Mouse (Mus musculus) hindbrain, embryonic 12.5 days (tissue): ENCODE data around the gene Fam206a. TPM values are rescaled to one million over a fixed set of nuclear protein-coding genes. Genes with fewer than 3 reads are reported as not detected.

Experiments
- ATAC-seq: fragments of 200-750 bp; cut with Nextera tagmentation; 2 replicates; pipeline ENCODE4 v1.8.0; 2017; ENCODE audit warnings: moderate TSS enrichment; ENCODE audit not compliant: low FRiP score
- H3K27ac ChIP-seq: fragments of 300-500 bp; sonication (generic); 2 replicates; pipeline ENCODE4 v1.5.1; 2016; ENCODE audit warnings: mild to moderate bottlenecking
- H3K27me3 ChIP-seq: fragments of 300-500 bp; sonication (generic); 2 replicates; pipeline ENCODE4 v1.6.1; 2016; ENCODE audit warnings: mild to moderate bottlenecking
- H3K36me3 ChIP-seq: fragments of 300-500 bp; sonication (generic); 2 replicates; pipeline ENCODE4 v1.6.1; 2016; ENCODE audit warnings: mild to moderate bottlenecking
- H3K4me1 ChIP-seq: fragments of 300-500 bp; sonication (generic); 2 replicates; pipeline ENCODE4 v1.6.1; 2016
- H3K4me2 ChIP-seq: fragments of 300-500 bp; sonication (generic); replicated peaks from 2 replicates; pipeline ENCODE4 v1.6.1; 2016; ENCODE audit warnings: mild to moderate bottlenecking
- H3K4me3 ChIP-seq: fragments of 300-500 bp; sonication (generic); 2 replicates; pipeline ENCODE4 v1.5.1; 2016; ENCODE audit warnings: mild to moderate bottlenecking
- H3K9ac ChIP-seq: fragments of 300-500 bp; sonication (generic); 2 replicates; pipeline ENCODE4 v1.6.1; 2016; ENCODE audit warnings: mild to moderate bottlenecking, moderate library complexity
- H3K9me3 ChIP-seq: fragments of 300-500 bp; sonication (generic); replicated peaks from 2 replicates; pipeline ENCODE4 v1.6.1; 2016; ENCODE audit warnings: mild to moderate bottlenecking
- WGBS: fragments of 180-500 bp; shearing (Covaris S2); methylation state at CpG from one replicate; pipeline ENCODE4 v1.1.7; 2016; 5-methylcytosine and 5-hydroxymethylcytosine counted together
- polyA plus RNA-seq: library from polyadenylated mRNA; unstranded; fragments of >200 nt; fragmentation: Nextera tagmentation; extraction: Ambion mirVana; gene quantifications from 2 replicates; pipeline ENCODE4 v1.2.1, GENCODE M21; 2016

Fam206a gene
- 22.2 and 24.1 TPM in 2 replicates for polyA plus RNA-seq

DNA sequence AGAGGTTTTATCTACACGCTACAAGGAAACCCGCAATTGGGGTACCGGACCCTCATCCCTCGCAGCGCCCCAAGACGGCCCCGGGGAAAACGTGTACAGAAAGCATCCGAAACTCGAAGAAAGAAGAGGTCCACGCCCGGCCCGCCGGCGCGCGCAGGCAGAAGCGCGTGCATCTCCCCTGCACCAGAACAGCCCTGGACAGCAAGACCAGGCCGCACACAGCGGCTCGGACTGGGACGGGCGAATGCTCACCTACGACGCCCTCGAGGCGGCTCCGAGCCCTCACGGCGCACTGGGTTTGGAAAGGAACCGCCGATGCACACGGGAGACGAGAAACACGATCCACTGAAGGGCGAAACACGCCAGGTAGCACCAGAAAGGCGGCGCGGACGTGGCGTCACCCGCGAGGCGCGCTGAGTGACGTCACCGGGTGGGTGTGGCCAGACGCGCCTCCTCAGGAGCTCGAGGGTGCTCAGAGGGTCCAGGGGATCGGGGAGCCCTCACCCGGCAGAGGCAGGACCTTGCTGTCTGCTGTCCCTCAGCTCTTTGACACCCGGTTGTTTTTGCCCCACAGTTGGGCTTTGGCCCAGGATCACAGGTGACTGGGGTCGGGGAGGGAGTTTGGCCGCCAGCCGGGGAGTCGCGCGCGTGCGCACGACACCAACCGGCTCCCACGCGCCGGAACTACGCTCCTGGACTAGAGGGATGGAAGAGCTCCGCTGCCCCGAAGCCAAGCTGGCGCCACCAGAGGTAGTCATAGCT lies at the start of gene Fam206a, which contains the start of gene Elp1:
Gene Fam206a, plus strand, starts transcription at position 439 of the 762 bp plus-strand sequence.
Gene Elp1, minus strand, starts transcription at position 425 of the 762 bp plus-strand sequence.
- Histone ChIP-seq H3K27me3 (no peaks in the 10 kb centered on the region), H3K4me3 (peak within 1 kb of the TSS; percentile 92), H3K36me3 (peaks cover 43% of the 10 kb centered on the region), H3K9ac (peak within 1 kb of the TSS; percentile 87), H3K27ac (peak within 1 kb of the TSS; percentile 82), H3K4me2 (peak within 1 kb of the TSS; percentile 67), H3K9me3 (no peaks in the 10 kb centered on the region), H3K4me1 (peaks cover 25% of the 10 kb centered on the region)
- under 1% methylated on average over 72 of the region's 72 CpGs for WGBS
- ATAC-seq, result peak; percentile 97

DNA sequence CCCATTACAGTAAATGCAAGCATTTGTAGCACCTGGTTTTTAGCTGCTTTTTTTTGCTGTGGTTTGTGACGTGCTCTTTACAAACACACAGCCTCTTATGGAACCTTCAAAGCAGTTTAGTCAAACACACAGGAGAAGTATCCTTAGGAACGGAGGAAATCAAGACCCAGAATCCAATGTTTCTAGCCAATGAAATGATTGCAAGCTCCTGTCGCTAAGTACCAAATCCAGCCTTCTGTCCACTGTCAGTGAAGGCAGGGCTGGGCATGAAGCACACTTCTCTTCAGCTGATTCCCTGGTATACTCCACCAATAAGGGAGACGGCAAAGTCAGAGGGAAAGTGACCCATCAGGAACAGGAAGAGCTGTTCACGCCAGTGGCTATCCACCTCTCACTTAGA lies 46.1 kb upstream of the Fam206a start:
- 95% methylated on average over 5 of the region's 5 CpGs for WGBS
- Histone ChIP-seq H3K4me3 (no peak overlapping the region), H3K9me3 (no peaks in the 10 kb centered on the region), H3K9ac (no peak overlapping the region), H3K27me3 (no peaks in the 10 kb centered on the region), H3K4me2 (no peak overlapping the region), H3K27ac (no peak overlapping the region), H3K36me3 (peaks cover 91% of the 10 kb centered on the region), H3K4me1 (no peaks in the 10 kb centered on the region)
- no peak for ATAC-seq

DNA sequence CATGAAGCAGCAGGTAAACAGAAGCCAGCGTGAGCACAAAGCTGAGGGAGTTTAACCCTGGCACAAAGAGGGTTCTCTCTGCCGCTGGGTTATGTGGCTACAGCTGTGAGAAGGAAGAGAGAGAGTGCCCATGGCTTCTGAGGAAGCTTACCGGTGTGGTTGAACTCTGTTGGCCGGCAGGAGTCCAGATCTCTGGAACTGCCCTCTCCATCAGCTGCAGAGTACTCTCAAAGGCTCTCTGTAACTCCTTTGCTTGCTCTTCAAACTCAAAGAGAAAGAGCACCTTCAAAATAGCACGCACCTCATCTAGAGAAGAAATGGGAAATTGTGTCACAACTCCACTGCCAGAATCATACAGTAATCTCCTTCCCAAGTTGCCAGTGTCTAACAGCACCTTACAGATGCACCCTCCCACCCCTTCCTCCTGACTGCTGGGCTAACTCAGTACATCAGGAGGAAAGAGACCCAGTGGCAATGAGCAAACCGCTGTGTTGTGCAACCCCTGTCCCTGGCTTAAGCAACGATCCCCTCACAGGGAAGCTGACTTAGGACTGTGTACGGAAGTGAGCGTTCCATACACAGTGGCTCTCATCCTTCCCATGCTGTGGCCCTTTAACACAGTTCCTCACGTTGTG lies 45.1 kb upstream of the Fam206a start:
- Histone ChIP-seq H3K4me2 (no peak overlapping the region), H3K27me3 (no peaks in the 10 kb centered on the region), H3K4me1 (no peaks in the 10 kb centered on the region), H3K9me3 (no peaks in the 10 kb centered on the region), H3K36me3 (peaks cover 90% of the 10 kb centered on the region), H3K4me3 (no peak overlapping the region), H3K27ac (no peak overlapping the region), H3K9ac (no peak overlapping the region)
- ATAC-seq, result no peak
- WGBS, result 95% methylated on average over 10 of the region's 10 CpGs

DNA sequence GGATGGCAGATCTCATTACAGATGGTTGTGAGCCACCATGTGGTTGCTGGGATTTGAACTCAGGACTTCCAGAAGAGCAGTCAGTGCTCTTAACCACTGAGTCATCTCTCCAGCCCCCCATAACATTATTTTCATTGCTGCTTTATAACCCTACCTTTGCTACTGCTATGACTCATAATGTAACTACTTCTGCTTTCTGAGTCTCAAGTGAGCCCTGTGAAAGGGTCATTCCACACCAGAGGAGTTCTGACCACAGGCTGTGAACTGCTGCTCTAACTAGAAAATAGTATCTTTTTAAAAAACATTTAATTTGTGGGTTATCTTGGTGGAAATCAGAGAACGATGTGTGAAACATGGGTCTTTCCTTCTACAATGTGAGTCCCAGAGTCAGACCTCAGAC lies 44.5 kb upstream of the Fam206a start:
- H3K4me3 ChIP-seq, result no peak overlapping the region
- H3K27me3 ChIP-seq, result no peaks in the 10 kb centered on the region
- ATAC-seq, result no peak
- H3K4me2 ChIP-seq, result no peak overlapping the region
- no peaks in the 10 kb centered on the region for H3K4me1 ChIP-seq
- H3K9ac ChIP-seq, result no peak overlapping the region
- WGBS, result 100% methylated on average over 1 of the region's 1 CpGs
- H3K36me3 ChIP-seq, result peaks cover 94% of the 10 kb centered on the region
- no peaks in the 10 kb centered on the region for H3K9me3 ChIP-seq
- H3K27ac ChIP-seq, result no peak overlapping the region

DNA sequence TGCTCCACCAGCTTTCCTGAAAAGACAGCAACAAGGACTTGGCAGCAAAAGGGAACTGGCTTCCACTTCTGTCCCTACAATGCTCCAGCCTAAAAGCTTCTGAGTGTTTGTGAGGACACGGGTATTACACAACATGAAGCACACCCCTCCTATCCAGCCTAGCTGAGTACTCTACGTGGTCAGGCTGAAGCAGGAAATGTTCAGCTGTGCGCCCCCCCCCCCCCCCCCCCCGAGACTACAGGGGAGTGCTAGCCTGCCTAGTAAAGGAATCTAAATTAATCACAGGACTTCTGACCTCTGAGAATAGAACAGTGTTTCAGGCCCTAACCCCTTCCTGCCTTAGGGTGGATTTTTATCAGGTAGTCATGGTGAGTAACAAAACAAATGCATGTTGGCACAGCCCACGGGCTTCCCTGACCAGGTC lies 34.3 kb upstream of the Fam206a start:
- Histone ChIP-seq H3K36me3 (peaks cover 91% of the 10 kb centered on the region), H3K4me1 (no peaks in the 10 kb centered on the region), H3K4me2 (no peak overlapping the region), H3K4me3 (no peak overlapping the region), H3K27me3 (no peaks in the 10 kb centered on the region), H3K9me3 (no peaks in the 10 kb centered on the region), H3K9ac (no peak overlapping the region), H3K27ac (no peak overlapping the region)
- WGBS, result 74% methylated on average over 5 of the region's 5 CpGs
- ATAC-seq, result no peak

DNA sequence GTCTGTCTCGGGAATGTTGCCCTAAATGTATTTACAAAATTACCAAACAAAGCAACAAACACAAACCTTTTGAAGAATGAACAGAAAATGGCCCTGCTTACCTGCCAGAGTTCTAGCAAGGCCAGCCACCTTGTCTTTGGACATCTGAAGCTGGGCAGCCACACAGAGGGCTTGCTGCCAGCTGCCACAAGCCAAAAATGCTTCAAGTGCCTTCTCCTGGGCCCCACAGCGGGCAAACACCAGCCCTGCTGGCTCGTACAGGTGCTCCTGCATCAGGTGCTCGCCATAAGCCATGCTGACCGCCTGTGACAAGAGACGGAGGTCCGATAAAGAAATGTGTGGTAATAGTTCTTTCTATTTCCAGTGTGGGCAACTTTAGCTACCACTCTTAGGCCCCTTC lies 33.2 kb upstream of the Fam206a start:
- ATAC-seq, result no peak
- H3K27me3 ChIP-seq, result no peaks in the 10 kb centered on the region
- no peak overlapping the region for H3K9ac ChIP-seq
- H3K4me3 ChIP-seq, result no peak overlapping the region
- H3K27ac ChIP-seq, result no peak overlapping the region
- 96% methylated on average over 7 of the region's 7 CpGs for WGBS
- H3K4me1 ChIP-seq, result no peaks in the 10 kb centered on the region
- H3K36me3 ChIP-seq, result peaks cover 93% of the 10 kb centered on the region
- H3K4me2 ChIP-seq, result no peak overlapping the region
- H3K9me3 ChIP-seq, result no peaks in the 10 kb centered on the region

DNA sequence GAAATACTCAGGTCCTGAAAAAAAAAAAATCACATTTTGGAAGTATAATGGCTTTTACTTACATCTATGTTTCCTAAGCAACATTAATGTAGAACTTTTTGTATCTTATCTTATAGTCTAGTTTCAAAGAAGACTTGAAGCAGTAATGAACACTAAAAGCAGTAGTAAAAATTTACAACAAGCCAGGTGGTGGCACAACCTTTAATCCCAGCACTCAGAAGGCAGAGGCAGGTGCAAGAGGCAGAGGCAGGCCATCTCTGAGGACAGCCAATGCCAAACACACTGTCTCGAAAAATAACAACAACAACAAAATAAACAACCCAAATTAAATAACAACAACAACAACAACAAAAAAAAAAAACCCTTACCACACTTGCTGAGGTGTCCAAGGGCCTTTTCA lies 31.1 kb upstream of the Fam206a start:
- H3K4me2 ChIP-seq, result no peak overlapping the region
- no peak overlapping the region for H3K27ac ChIP-seq
- H3K9ac ChIP-seq, result no peak overlapping the region
- 75% methylated on average over 1 of the region's 1 CpGs for WGBS
- no peak for ATAC-seq
- peaks cover 92% of the 10 kb centered on the region for H3K36me3 ChIP-seq
- no peaks in the 10 kb centered on the region for H3K4me1 ChIP-seq
- H3K4me3 ChIP-seq, result no peak overlapping the region
- no peaks in the 10 kb centered on the region for H3K27me3 ChIP-seq
- no peaks in the 10 kb centered on the region for H3K9me3 ChIP-seq

DNA sequence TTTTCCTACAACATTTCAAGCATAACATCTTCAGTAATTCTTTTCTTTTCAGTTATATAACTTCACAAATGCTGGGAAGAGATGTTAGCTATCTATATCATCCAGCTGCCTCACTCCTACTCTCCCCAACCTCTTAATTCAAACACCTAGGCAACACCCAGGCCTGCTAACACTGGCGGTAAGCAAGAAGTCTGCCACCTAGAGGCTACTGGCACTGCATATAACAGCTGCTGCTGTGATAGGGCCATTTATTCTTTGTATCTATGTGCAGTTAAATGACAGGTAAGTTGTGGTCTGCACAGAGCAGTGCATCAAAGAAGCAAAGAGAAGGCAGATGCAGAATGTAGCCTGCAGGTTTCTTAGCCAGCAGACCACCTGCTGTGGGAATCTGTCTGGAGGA lies 10.8 kb upstream of the Fam206a start:
- WGBS, result 59% methylated on average over 1 of the region's 1 CpGs
- H3K4me2 ChIP-seq, result no peak overlapping the region
- H3K27me3 ChIP-seq, result no peaks in the 10 kb centered on the region
- H3K9ac ChIP-seq, result no peak overlapping the region
- H3K4me3 ChIP-seq, result no peak overlapping the region
- peaks cover 90% of the 10 kb centered on the region for H3K36me3 ChIP-seq
- no peak overlapping the region for H3K27ac ChIP-seq
- no peaks in the 10 kb centered on the region for H3K9me3 ChIP-seq
- no peaks in the 10 kb centered on the region for H3K4me1 ChIP-seq
- ATAC-seq, result no peak

DNA sequence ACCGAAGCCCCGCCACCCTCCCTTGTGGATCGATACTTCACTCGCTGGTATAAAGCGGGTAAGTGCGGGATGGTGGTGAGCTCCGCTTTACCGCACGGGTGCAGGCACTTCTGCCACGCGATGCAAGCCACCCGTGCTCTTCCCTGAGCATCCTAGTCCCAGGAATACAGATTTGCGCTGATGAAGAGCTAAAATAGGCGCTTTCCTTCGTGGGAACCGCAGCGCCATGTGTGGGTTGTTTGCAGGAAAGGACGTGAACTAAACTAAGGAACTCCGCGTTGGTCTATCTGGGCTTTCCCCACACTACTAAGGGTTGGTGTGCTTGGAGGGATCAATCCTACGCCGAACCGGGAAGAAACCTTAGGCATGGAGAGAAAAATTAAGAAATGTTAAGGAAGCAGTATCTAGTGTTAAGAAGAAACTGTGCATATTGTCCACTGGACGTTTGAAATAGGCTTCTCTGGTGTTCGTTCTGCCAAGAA lies 565 bp downstream of the Fam206a start:
- H3K9ac ChIP-seq, result peak overlapping the region; percentile 87
- peak; percentile 57 for ATAC-seq
- peak overlapping the region; percentile 67 for H3K4me2 ChIP-seq
- H3K4me1 ChIP-seq, result peaks cover 25% of the 10 kb centered on the region
- peaks cover 43% of the 10 kb centered on the region for H3K36me3 ChIP-seq
- peak overlapping the region; percentile 92 for H3K4me3 ChIP-seq
- 2% methylated on average over 25 of the region's 25 CpGs for WGBS
- no peaks in the 10 kb centered on the region for H3K9me3 ChIP-seq
- H3K27me3 ChIP-seq, result no peaks in the 10 kb centered on the region
- H3K27ac ChIP-seq, result peak overlapping the region; percentile 82

DNA sequence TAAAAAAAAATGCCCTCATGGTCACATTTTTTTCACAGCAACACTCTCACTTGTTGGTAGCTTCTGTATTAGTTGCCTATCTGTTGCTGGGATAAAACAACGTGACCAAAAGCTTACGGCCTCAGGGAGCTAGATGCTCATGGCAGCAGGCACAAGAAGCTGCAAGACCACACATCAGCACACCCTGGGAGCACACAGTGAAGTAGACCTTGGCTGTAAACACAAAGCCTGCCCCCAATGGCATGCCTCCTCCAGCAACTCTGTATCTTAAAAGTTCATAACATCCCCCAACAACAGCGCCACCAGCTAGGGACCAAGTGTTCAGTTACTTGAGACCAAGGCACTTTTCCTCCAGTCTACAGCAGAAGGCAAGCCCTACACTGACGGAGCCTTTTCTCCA lies 6.9 kb downstream of the Fam206a start:
- Histone ChIP-seq H3K27ac (no peak overlapping the region), H3K4me3 (no peak overlapping the region), H3K4me1 (no peaks in the 10 kb centered on the region), H3K4me2 (no peak overlapping the region), H3K9me3 (no peaks in the 10 kb centered on the region), H3K9ac (no peak overlapping the region), H3K36me3 (peaks cover 51% of the 10 kb centered on the region), H3K27me3 (no peaks in the 10 kb centered on the region)
- no peak for ATAC-seq
- 79% methylated on average over 4 of the region's 4 CpGs for WGBS

DNA sequence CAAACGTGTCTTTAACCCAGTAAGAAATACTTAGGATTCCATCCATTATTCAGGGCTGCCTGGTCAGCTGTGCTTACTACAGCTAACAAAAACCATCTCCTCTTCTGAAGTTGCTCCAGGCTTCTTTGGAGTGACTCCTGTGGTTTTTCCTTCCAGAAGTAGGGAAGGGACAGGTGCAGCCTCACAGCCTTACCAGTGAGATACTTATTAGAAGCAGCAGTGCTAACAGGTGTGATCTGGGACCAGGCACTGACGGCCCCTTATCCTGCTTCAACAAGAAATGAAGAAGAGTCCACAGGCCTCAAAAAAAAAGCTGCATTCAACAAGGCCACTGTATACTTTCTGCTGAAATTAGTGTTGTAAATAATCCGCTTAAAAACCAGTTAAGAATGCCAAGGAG lies 9.5 kb downstream of the Fam206a start:
- H3K9ac ChIP-seq, result no peak overlapping the region
- peaks cover 47% of the 10 kb centered on the region for H3K36me3 ChIP-seq
- no peaks in the 10 kb centered on the region for H3K9me3 ChIP-seq
- no peaks in the 10 kb centered on the region for H3K27me3 ChIP-seq
- ATAC-seq, result no peak
- no peaks in the 10 kb centered on the region for H3K4me1 ChIP-seq
- no peak overlapping the region for H3K4me3 ChIP-seq
- no peak overlapping the region for H3K27ac ChIP-seq
- 64% methylated on average over 3 of the region's 3 CpGs for WGBS
- H3K4me2 ChIP-seq, result no peak overlapping the region

DNA sequence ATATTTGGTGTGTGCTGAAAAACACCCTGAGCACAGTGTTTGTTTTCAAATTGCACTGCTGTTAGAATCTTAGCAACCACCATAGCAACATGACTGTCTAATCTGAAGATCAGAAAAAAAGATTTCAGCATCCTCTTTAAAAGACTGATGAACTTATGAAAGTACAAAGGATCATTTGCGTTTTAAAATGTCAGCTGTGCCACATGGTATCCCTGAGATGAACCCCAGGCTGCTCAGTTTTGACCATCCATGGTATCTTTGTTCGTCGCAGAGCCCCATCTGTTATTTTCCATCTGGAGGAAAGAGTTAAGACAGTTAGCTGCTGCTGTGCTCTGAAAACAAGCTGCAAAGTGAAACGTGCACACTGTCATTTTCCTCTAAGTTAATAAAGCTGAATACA lies 10.0 kb downstream of the Fam206a start:
- no peak overlapping the region for H3K27ac ChIP-seq
- 85% methylated on average over 4 of the region's 4 CpGs for WGBS
- H3K4me1 ChIP-seq, result no peaks in the 10 kb centered on the region
- no peaks in the 10 kb centered on the region for H3K9me3 ChIP-seq
- H3K36me3 ChIP-seq, result peaks cover 44% of the 10 kb centered on the region
- H3K4me2 ChIP-seq, result no peak overlapping the region
- H3K9ac ChIP-seq, result no peak overlapping the region
- H3K4me3 ChIP-seq, result no peak overlapping the region
- H3K27me3 ChIP-seq, result no peaks in the 10 kb centered on the region
- no peak for ATAC-seq
